Mouse (Mus musculus): Measurements from ENCODE around the gene Hspa1b.

Gene Hspa1b

GRCm38 (mm10) chr17:34994751-34995150, 35.7 kb upstream of the Hspa1b start:
- TF ChIP-seq CTCF (conservative IDR thresholded peaks at IDR 0.05; ENCODE audit: low read length) = no peak
- no peak for TF ChIP-seq POU5F1 (IDR thresholded peaks at IDR 0.05; ENCODE audit: borderline replicate concordance, low read length)
- TF ChIP-seq NANOG (IDR thresholded peaks at IDR 0.05; ENCODE audit: borderline replicate concordance, low read length) = no peak
- H3K9me3 ChIP-seq (ENCODE audit: low read length) = no peaks in the 10 kb centered on the region
- peaks cover 64% of the 10 kb centered on the region for H3K36me3 ChIP-seq (ENCODE audit: insufficient read depth, low read length)
- peaks cover 37% of the 10 kb centered on the region for H3K4me1 ChIP-seq (replicated peaks; ENCODE audit: low read depth, low read length)
- H3K27me3 ChIP-seq (ENCODE audit: insufficient read depth, low read length) = no peaks in the 10 kb centered on the region
- no peak overlapping the region for H3K4me3 ChIP-seq (replicated peaks; ENCODE audit: low read length)

GRCm38 (mm10) chr17:34984218-34984617, 25.2 kb upstream of the Hspa1b start:
- H3K4me1 ChIP-seq (replicated peaks; ENCODE audit: low read depth, low read length) = peaks cover 47% of the 10 kb centered on the region
- H3K4me3 ChIP-seq (replicated peaks; ENCODE audit: low read length) = no peak overlapping the region
- no peaks in the 10 kb centered on the region for H3K27me3 ChIP-seq (ENCODE audit: insufficient read depth, low read length)
- peaks cover 58% of the 10 kb centered on the region for H3K36me3 ChIP-seq (ENCODE audit: insufficient read depth, low read length)
- no peaks in the 10 kb centered on the region for H3K9me3 ChIP-seq (ENCODE audit: low read length)
- TF ChIP-seq NANOG (IDR thresholded peaks at IDR 0.05; ENCODE audit: borderline replicate concordance, low read length) (no peak), POU5F1 (IDR thresholded peaks at IDR 0.05; ENCODE audit: borderline replicate concordance, low read length) (no peak), CTCF (conservative IDR thresholded peaks at IDR 0.05; ENCODE audit: low read length) (peak; percentile 67)

GRCm38 (mm10) chr17:34982328-34982727, 23.3 kb upstream of the Hspa1b start:
- peaks cover 41% of the 10 kb centered on the region for H3K36me3 ChIP-seq (ENCODE audit: insufficient read depth, low read length)
- no peaks in the 10 kb centered on the region for H3K9me3 ChIP-seq (ENCODE audit: low read length)
- TF ChIP-seq POU5F1 (IDR thresholded peaks at IDR 0.05; ENCODE audit: borderline replicate concordance, low read length) (no peak), CTCF (conservative IDR thresholded peaks at IDR 0.05; ENCODE audit: low read length) (no peak), NANOG (IDR thresholded peaks at IDR 0.05; ENCODE audit: borderline replicate concordance, low read length) (no peak)
- peak overlapping the region; percentile 95 for H3K4me3 ChIP-seq (replicated peaks; ENCODE audit: low read length)
- H3K4me1 ChIP-seq (replicated peaks; ENCODE audit: low read depth, low read length) = peaks cover 59% of the 10 kb centered on the region
- H3K27me3 ChIP-seq (ENCODE audit: insufficient read depth, low read length) = peaks cover 15% of the 10 kb centered on the region

- peaks cover 21% of the 10 kb centered on the region for H3K27me3 ChIP-seq (ENCODE audit: insufficient read depth, low read length)
- H3K36me3 ChIP-seq (ENCODE audit: insufficient read depth, low read length) = peaks cover 39% of the 10 kb centered on the region
- H3K4me1 ChIP-seq (replicated peaks; ENCODE audit: low read depth, low read length) = peaks cover 65% of the 10 kb centered on the region
- peak within 1 kb of the TSS; percentile 95 for H3K4me3 ChIP-seq (replicated peaks; ENCODE audit: low read length)
- no peaks in the 10 kb centered on the region for H3K9me3 ChIP-seq (ENCODE audit: low read length)
- no peak for TF ChIP-seq POU5F1 (IDR thresholded peaks at IDR 0.05; ENCODE audit: borderline replicate concordance, low read length)
- no peak for TF ChIP-seq CTCF (conservative IDR thresholded peaks at IDR 0.05; ENCODE audit: low read length)
- TF ChIP-seq NANOG (IDR thresholded peaks at IDR 0.05; ENCODE audit: borderline replicate concordance, low read length) = no peak
Measured at GRCm38 (mm10) chr17:34981690-34982180, 22.7 kb upstream of the Hspa1b start, which contains the start of gene Lsm2. Lsm2 (plus strand) TSS chr17:34981862.

DNA sequence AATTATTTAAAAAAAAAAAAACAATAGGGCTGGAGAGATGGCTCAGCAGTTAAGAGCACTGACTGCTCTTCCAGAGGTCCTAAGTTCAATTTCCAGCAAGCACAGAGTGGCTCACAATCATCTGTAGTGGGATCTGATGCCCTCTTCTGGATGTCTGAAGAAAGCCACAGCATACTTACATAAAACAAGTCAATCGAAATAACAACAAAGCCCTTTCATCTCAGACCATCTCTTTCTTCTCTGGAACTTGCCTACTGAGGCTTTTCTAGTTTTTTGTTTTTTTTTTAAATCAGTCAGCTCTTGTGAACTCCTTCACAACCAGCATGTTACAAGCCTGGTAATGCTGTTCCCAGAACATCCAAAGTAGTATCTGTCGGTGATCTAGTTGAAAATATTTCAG, 21.6 kb upstream of the Hspa1b start:
- no peak for TF ChIP-seq NANOG (IDR thresholded peaks at IDR 0.05; ENCODE audit: borderline replicate concordance, low read length)
- TF ChIP-seq CTCF (conservative IDR thresholded peaks at IDR 0.05; ENCODE audit: low read length) = peak; percentile 22; the same call in 1 of the 2 replicates

GRCm38 (mm10) chr17:34979631-34980030, 20.6 kb upstream of the Hspa1b start:
- no peaks in the 10 kb centered on the region for H3K9me3 ChIP-seq (ENCODE audit: low read length)
- H3K4me3 ChIP-seq (replicated peaks; ENCODE audit: low read length) = no peak overlapping the region
- TF ChIP-seq POU5F1 (IDR thresholded peaks at IDR 0.05; ENCODE audit: borderline replicate concordance, low read length) (no peak), CTCF (conservative IDR thresholded peaks at IDR 0.05; ENCODE audit: low read length) (no peak), NANOG (IDR thresholded peaks at IDR 0.05; ENCODE audit: borderline replicate concordance, low read length) (no peak)
- peaks cover 46% of the 10 kb centered on the region for H3K4me1 ChIP-seq (replicated peaks; ENCODE audit: low read depth, low read length)
- peaks cover 17% of the 10 kb centered on the region for H3K36me3 ChIP-seq (ENCODE audit: insufficient read depth, low read length)
- peaks cover 30% of the 10 kb centered on the region for H3K27me3 ChIP-seq (ENCODE audit: insufficient read depth, low read length)

More for the DNA sequence above, 21.6 kb upstream of the Hspa1b start:
- peaks cover 57% of the 10 kb centered on the region for H3K4me1 ChIP-seq (replicated peaks; ENCODE audit: low read depth, low read length)
- H3K4me3 ChIP-seq (replicated peaks; ENCODE audit: low read length) = peak overlapping the region; percentile 95
- no peaks in the 10 kb centered on the region for H3K9me3 ChIP-seq (ENCODE audit: low read length)
- peaks cover 23% of the 10 kb centered on the region for H3K27me3 ChIP-seq (ENCODE audit: insufficient read depth, low read length)
- peaks cover 28% of the 10 kb centered on the region for H3K36me3 ChIP-seq (ENCODE audit: insufficient read depth, low read length)

DNA sequence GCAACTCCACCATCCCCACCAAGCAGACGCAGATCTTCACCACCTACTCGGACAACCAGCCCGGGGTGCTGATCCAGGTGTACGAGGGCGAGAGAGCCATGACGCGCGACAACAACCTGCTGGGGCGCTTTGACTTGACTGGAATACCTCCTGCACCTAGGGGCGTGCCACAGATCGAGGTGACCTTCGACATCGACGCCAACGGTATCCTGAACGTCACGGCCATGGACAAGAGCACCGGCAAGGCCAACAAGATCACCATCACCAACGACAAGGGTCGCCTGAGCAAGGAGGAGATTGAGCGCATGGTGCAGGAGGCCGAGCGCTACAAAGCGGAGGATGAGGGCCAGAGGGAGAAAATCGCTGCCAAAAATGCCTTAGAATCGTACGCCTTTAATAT, 19.2 kb upstream of the Hspa1b start:
- H3K4me1 ChIP-seq (replicated peaks; ENCODE audit: low read depth, low read length) = peaks cover 35% of the 10 kb centered on the region
- TF ChIP-seq NANOG (IDR thresholded peaks at IDR 0.05; ENCODE audit: borderline replicate concordance, low read length) (no peak), CTCF (conservative IDR thresholded peaks at IDR 0.05; ENCODE audit: low read length) (no peak), POU5F1 (IDR thresholded peaks at IDR 0.05; ENCODE audit: borderline replicate concordance, low read length) (no peak)
- no peak overlapping the region for H3K4me3 ChIP-seq (replicated peaks; ENCODE audit: low read length)
- peaks cover 42% of the 10 kb centered on the region for H3K27me3 ChIP-seq (ENCODE audit: insufficient read depth, low read length)
- peaks cover 6% of the 10 kb centered on the region; the same call in 1 of the 2 replicates for H3K36me3 ChIP-seq (ENCODE audit: insufficient read depth, low read length)
- no peaks in the 10 kb centered on the region for H3K9me3 ChIP-seq (ENCODE audit: low read length)

GRCm38 (mm10) chr17:34977000-34977399, 18.0 kb upstream of the Hspa1b start:
- Histone ChIP-seq H3K27me3 (ENCODE audit: insufficient read depth, low read length) (peaks cover 51% of the 10 kb centered on the region), H3K9me3 (ENCODE audit: low read length) (no peaks in the 10 kb centered on the region), H3K4me3 (replicated peaks; ENCODE audit: low read length) (no peak overlapping the region), H3K36me3 (ENCODE audit: insufficient read depth, low read length) (0 out of 2 replicates have a peak, but pooled peaks cover 3% of the 10 kb centered on the region), H3K4me1 (replicated peaks; ENCODE audit: low read depth, low read length) (peaks cover 33% of the 10 kb centered on the region)
- TF ChIP-seq POU5F1 (IDR thresholded peaks at IDR 0.05; ENCODE audit: borderline replicate concordance, low read length) (no peak), CTCF (conservative IDR thresholded peaks at IDR 0.05; ENCODE audit: low read length) (no peak), NANOG (IDR thresholded peaks at IDR 0.05; ENCODE audit: borderline replicate concordance, low read length) (no peak)

Data from E14TG2a.4 (cell line).